ENCODE assay signal across 14 mouse cellular contexts in the genomic region with DNA sequence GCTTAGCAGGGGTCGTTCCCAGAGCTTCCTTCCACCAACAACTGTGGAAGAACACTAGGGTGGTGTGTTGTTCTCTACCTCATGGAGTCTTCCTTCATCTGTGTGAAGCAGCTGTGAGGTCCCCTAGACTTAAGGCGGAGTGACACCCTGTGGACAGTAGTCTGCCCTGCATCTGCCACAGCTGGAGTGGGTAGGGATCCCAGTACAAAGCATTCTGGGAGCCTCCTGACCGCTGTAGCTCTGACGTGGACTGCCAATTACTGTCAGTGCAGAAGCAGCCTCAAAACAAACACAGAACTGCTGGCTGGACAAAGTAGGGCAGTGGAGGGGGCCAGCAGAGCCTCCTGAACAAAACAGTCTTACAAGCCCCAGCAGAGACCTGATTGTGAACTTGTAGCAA. TPM values are rescaled to one million over a fixed set of nuclear protein-coding genes. Genes with fewer than 3 reads are reported as not detected.
DNase-seq lines count a peak whose midpoint lies in the region; ATAC-seq and TF ChIP-seq lines count a peak whose summit lies in the region.
"Had no signal": no experiment of that assay in that cellular context is flagged by ENCODE, and none has a peak within 500 bp of the region (broad histone marks: within the 10 kb centered on the region; RNA-seq: fewer than 3 reads in every experiment).

No protein-coding gene starts in this region.

- no peak for DNase-seq in heart, adult 2 months
- no peak for DNase-seq in heart, postnatal 4 days
- DNase-seq in limb, embryonic 11.5 days (ENCODE audit: low spot score), result no peak
- DNase-seq in limb, embryonic 10.5 days (ENCODE audit: low spot score), result no peak
- peak; percentile 22 for DNase-seq in adipocyte (ENCODE audit: low spot score)
- peak; percentile 33 for DNase-seq in lung, postnatal 14 days
- no peak for DNase-seq in left cerebral cortex, postnatal 36 days (ENCODE audit: low spot score in 2 of 2)
- DNase-seq: gastrocnemius, postnatal 36 days; kidney, adult 18-20 months had no signal

- intact Hi-C loops in heart, adult 2 months (cut with DNase I), result no loop called here
- intact Hi-C loops in left cerebral cortex, postnatal 36 days (cut with DNase I), result no loop called here

- no peak overlapping the region for H3K9ac ChIP-seq in heart, adult 2 months (ENCODE audit: low read depth, low read length)
- no peak overlapping the region for H3K9ac ChIP-seq in limb, embryonic 11.5 days (ENCODE audit: low read length)
- H3K9ac ChIP-seq: forebrain, embryonic 15.5 days; limb, embryonic 13.5 days had no signal

- WGBS in heart, adult 2 months, result 50% methylated on average over 4 of the region's 4 CpGs
- WGBS in limb, embryonic 11.5 days, result 51% methylated on average over 4 of the region's 4 CpGs
- 65% methylated on average over 4 of the region's 4 CpGs for WGBS in limb, embryonic 10.5 days

- H3K27ac ChIP-seq in heart, adult 2 months, result no peak overlapping the region
- 0 out of 2 replicates have a peak overlapping the region, but pooled peaks have one; percentile 18 for H3K27ac ChIP-seq in limb, embryonic 11.5 days (replicated peaks; ENCODE audit: low read depth, low read length)
- H3K27ac ChIP-seq in limb, embryonic 10.5 days, result no peak overlapping the region
- H3K27ac ChIP-seq: forebrain, embryonic 15.5 days; hindbrain, embryonic 10.5 days; limb, embryonic 13.5 days had no signal

- no peaks in the 10 kb centered on the region for H3K79me2 ChIP-seq in heart, adult 2 months (replicated peaks; ENCODE audit: control insufficient read depth, insufficient read depth, low read length)

- TF ChIP-seq CTCF in heart, adult 2 months (IDR thresholded peaks at IDR 0.05), result peak; percentile 29

- no peaks in the 10 kb centered on the region for H3K36me3 ChIP-seq in heart, adult 2 months (ENCODE audit: control insufficient read depth, insufficient read depth, low read length)
- no peaks in the 10 kb centered on the region for H3K36me3 ChIP-seq in limb, embryonic 11.5 days (ENCODE audit: control insufficient read depth, insufficient read depth, low read length)
- H3K36me3 ChIP-seq in limb, embryonic 10.5 days, result no peaks in the 10 kb centered on the region
- H3K36me3 ChIP-seq: forebrain, embryonic 15.5 days; hindbrain, embryonic 10.5 days; limb, embryonic 13.5 days had no signal

- TF ChIP-seq POLR2A in heart, adult 2 months (IDR thresholded peaks at IDR 0.05; ENCODE audit: insufficient read depth, low read depth, low read length), result no peak

- H3K9me3 ChIP-seq in limb, embryonic 11.5 days (ENCODE audit: control insufficient read depth, low read length), result no peaks in the 10 kb centered on the region
- H3K9me3 ChIP-seq in limb, embryonic 10.5 days (replicated peaks), result no peaks in the 10 kb centered on the region
- H3K9me3 ChIP-seq: forebrain, embryonic 15.5 days; hindbrain, embryonic 10.5 days; limb, embryonic 13.5 days had no signal

- TF ChIP-seq EP300 in heart, adult 2 months (IDR thresholded peaks at IDR 0.05; ENCODE audit: insufficient read depth, low read depth, low read length), result no peak

- H3K4me2 ChIP-seq in limb, embryonic 11.5 days (ENCODE audit: low read depth, severe bottlenecking), result no peak overlapping the region
- H3K4me2 ChIP-seq: forebrain, embryonic 15.5 days; limb, embryonic 13.5 days had no signal

- no peaks in the 10 kb centered on the region for H3K27me3 ChIP-seq in heart, adult 2 months (ENCODE audit: control insufficient read depth, insufficient read depth, low read length)
- no peaks in the 10 kb centered on the region for H3K27me3 ChIP-seq in limb, embryonic 11.5 days (ENCODE audit: control insufficient read depth, insufficient read depth, low read length)
- peaks cover 4% of the 10 kb centered on the region; the same call in 1 of the 2 replicates for H3K27me3 ChIP-seq in limb, embryonic 10.5 days (ENCODE audit: low read depth, poor library complexity, severe bottlenecking)
- H3K27me3 ChIP-seq: forebrain, embryonic 15.5 days; limb, embryonic 13.5 days had no signal

- no peak for ATAC-seq in limb, embryonic 11.5 days (ENCODE audit: insufficient number of reproducible peaks, low FRiP score, low TSS enrichment, low read depth)
- no peak for ATAC-seq in inflammation-experienced regulatory T-cells, adult 6 months
- ATAC-seq: forebrain, embryonic 15.5 days had no signal

- H3K4me3 ChIP-seq in heart, adult 2 months, result no peak overlapping the region
- H3K4me3 ChIP-seq in limb, embryonic 11.5 days (ENCODE audit: low read depth, low read length), result no peak overlapping the region
- no peak overlapping the region for H3K4me3 ChIP-seq in limb, embryonic 10.5 days
- H3K4me3 ChIP-seq: forebrain, embryonic 15.5 days; hindbrain, embryonic 10.5 days; limb, embryonic 13.5 days; megakaryocyte, embryonic 14.5 days had no signal

- peaks cover 4% of the 10 kb centered on the region for H3K4me1 ChIP-seq in heart, adult 2 months (ENCODE audit: control insufficient read depth, insufficient read depth, low read length)
- no peaks in the 10 kb centered on the region for H3K4me1 ChIP-seq in limb, embryonic 11.5 days (ENCODE audit: control insufficient read depth, insufficient read depth, low read length)
- peaks cover 7% of the 10 kb centered on the region for H3K4me1 ChIP-seq in limb, embryonic 10.5 days
- H3K4me1 ChIP-seq: forebrain, embryonic 15.5 days had no signal

RNA-seq across cellular contexts. Expression of a gene that starts 5.4 kb away (rescaled TPM):
- under 1 TPM; 0.55 to 0.61 TPM for total RNA-seq in heart, adult 2 months (2021)
- 4.4 and 11.1 TPM in 2 replicates for polyA plus RNA-seq in heart, adult 2 months (2012; rRNA removed)
- total RNA-seq in heart, postnatal 4 days (2021), result under 1 TPM; 0.20 to 0.26 TPM
- 1.6 and 2.0 TPM in 2 replicates for polyA plus RNA-seq in limb, embryonic 11.5 days (2014; fragmentation: Nextera tagmentation; extraction: Ambion mirVana)
- polyA plus RNA-seq in limb, embryonic 10.5 days (2016; fragmentation: Nextera tagmentation; extraction: Ambion mirVana), result 1.2 and 2.2 TPM in 2 replicates
- not detected for polyA plus RNA-seq in inflammation-experienced regulatory T-cells, adult 6 months (2017; shearing (Covaris generic))
- total RNA-seq in left cerebral cortex, postnatal 36 days (2021), result 1 to 10 TPM; 2.4 to 4.5 TPM

RNA-seq across cellular contexts. Expression of a gene that starts 45.0 kb away (rescaled TPM):
- 10 to 100 TPM; 10.7 to 12.0 TPM for total RNA-seq in heart, adult 2 months (2021)
- polyA plus RNA-seq in heart, adult 2 months (2012; rRNA removed), result 7.3 and 8.2 TPM in 2 replicates
- 10 to 100 TPM; 29.0 to 32.5 TPM for total RNA-seq in heart, postnatal 4 days (2021)
- 2.8 and 3.5 TPM in 2 replicates for polyA plus RNA-seq in limb, embryonic 11.5 days (2014; fragmentation: Nextera tagmentation; extraction: Ambion mirVana)
- 2.8 and 3.9 TPM in 2 replicates for polyA plus RNA-seq in limb, embryonic 10.5 days (2016; fragmentation: Nextera tagmentation; extraction: Ambion mirVana)
- polyA plus RNA-seq in inflammation-experienced regulatory T-cells, adult 6 months (2017; shearing (Covaris generic)), result not detected
- 1 to 10 TPM; 5.1 to 5.3 TPM for total RNA-seq in left cerebral cortex, postnatal 36 days (2021)

Comparison
In these comparisons a context has a peak if more than half of its experiments do, and no peak if none do; other contexts are left out.
1. DNase-seq: peak in adipocyte (single experiment) and lung, postnatal 14 days (single experiment); none in heart, adult 2 months (0 of 2), heart, postnatal 4 days (single experiment), limb, embryonic 11.5 days (single experiment), limb, embryonic 10.5 days (single experiment) and left cerebral cortex, postnatal 36 days (0 of 2).